Mouse (Mus musculus) E14TG2a.4 (cell line): ENCODE measurements around the gene Atp2c2.

Experiments
- H3K27me3 ChIP-seq: 2 replicates; pipeline ENCODE4 v1.6.1; 2014; ENCODE audit warnings: low read length, control low read depth; ENCODE audit not compliant: insufficient read depth
- H3K36me3 ChIP-seq: 2 replicates; pipeline ENCODE4 v1.6.1; 2014; ENCODE audit warnings: low read length, control low read depth; ENCODE audit not compliant: insufficient read depth
- H3K4me1 ChIP-seq: replicated peaks from 2 replicates; pipeline ENCODE4 v1.6.1; 2014; ENCODE audit warnings: low read depth, low read length, control low read depth
- H3K4me3 ChIP-seq: replicated peaks from 2 replicates; pipeline ENCODE4 v1.5.1; 2014; ENCODE audit warnings: mild to moderate bottlenecking, low read length
- H3K9me3 ChIP-seq: 2 replicates; pipeline ENCODE4 v1.6.1; 2014; ENCODE audit warnings: low read length, control low read depth
- CTCF ChIP-seq: conservative IDR thresholded peaks from 2 replicates; pipeline ENCODE4 v1.5.1; 2014; ENCODE audit warnings: low read length
- NANOG ChIP-seq: IDR thresholded peaks from 2 replicates; pipeline ENCODE4 v1.6.1; 2014; ENCODE audit warnings: borderline replicate concordance, low read length, mixed read lengths
- POU5F1 ChIP-seq: IDR thresholded peaks from 2 replicates; pipeline ENCODE4 v1.6.1; 2014; ENCODE audit warnings: low read length, borderline replicate concordance

The Atp2c2 gene

DNA sequence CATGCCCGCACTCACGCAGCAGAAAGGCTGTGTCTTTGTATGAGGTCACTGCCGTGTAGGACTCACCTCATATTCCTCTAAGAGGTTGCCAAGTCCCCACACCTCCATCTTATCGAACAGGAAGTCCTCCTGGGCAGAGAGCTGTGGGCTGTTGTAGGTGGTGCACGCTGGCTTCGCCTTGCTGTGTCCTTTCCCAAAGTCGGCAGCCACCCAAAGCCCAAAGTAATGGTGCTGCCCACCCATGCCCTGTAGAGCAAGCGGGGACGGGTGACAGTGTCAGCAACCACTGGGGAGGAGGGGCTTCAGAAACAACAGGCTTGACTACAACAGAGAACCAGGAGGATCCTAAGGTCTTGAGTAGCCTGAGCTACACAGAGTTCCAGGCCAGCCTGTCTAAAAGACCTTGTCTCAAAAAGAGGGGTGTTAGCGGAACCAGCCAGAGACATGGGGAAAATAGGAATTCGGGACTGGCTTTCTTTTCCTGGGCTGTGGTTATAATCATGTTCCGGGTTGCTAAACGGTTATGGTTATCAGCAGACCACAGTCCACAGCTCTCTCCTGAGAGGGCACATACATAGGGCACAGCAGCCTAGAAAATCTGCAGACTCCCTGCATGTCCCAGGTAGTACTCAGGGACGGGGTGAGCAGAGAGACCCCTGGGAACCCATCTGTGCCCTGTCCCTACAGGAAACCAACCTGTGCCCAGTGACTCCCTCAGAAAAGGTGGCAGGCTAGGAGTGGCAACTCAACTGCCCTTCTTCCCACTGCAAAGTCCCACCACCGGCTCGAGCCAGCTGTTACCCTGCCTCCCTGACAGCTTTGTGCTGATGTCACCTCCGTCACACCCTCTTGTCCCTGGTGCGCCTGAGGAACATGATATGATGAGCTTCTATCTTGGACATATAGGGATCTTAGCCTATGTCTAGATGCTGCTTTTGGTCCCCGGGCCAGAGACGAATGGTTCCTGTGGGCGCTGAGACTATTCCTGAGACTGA, 62.7 kb downstream of the Atp2c2 start:
- Histone ChIP-seq H3K27me3 (peaks cover 21% of the 10 kb centered on the region), H3K4me3 (no peak overlapping the region), H3K36me3 (peaks cover 7% of the 10 kb centered on the region; the same call in 1 of the 2 replicates), H3K9me3 (no peaks in the 10 kb centered on the region), H3K4me1 (peaks cover 23% of the 10 kb centered on the region)
- TF ChIP-seq CTCF (no peak), NANOG (no peak), POU5F1 (no peak)

DNA sequence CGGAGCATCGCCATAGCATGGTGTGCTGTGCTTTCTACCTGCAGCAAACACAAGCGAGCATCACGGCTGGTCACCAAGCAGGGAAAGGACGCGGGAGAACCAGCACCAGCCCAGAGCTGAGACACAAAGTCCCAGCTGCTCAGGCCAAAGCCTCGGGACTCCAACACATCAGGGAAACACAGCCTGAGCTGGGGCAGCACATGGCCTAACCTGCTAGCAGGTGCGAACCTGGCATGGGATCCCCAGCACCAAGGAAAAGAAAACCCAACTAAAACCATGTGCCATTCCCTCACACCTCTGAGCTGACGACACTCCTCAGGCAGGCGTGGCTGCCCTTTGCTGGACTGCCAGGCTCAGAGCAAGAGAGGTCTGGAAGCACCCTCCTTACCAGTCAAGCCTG, 65.5 kb downstream of the Atp2c2 start:
- Histone ChIP-seq H3K36me3 (peaks cover 13% of the 10 kb centered on the region; the same call in 1 of the 2 replicates), H3K27me3 (peaks cover 21% of the 10 kb centered on the region), H3K9me3 (no peaks in the 10 kb centered on the region), H3K4me3 (peak overlapping the region; percentile 54; the same call in 1 of the 2 replicates), H3K4me1 (peaks cover 16% of the 10 kb centered on the region)
- TF ChIP-seq NANOG (no peak), POU5F1 (no peak), CTCF (no peak)

DNA sequence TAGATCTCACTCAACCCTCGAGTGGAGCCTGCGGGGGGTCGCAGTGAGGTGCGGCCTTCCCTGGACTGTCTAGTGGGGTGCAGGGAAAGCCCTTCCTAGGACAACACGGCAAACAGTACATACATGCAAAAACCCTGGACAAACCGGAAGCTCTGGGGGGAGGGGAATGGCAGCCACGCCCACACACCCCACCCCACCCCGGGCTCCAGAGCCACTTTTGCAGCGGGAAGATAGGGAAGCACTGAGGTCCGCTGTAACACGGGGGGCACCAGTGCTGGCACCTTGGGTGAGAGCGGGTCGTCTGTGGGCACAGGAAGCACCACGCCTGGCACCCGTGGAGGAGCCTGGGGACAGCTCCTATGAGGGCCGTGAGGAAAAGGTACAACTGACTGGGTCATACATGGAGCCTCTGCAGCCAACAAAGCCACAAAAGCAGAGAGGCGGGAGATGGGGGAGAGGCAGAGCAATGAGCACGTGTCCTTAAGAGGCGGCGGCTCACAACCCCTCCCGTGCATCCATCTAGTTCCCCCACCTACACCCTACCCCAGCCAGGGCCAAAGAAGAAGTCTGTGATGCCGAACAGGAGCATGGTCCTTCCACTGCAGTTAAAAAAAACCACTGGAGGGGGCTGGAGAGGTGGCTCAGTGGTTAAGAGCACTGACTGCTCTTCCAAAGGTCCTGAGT, 66.1 kb downstream of the Atp2c2 start:
- no peaks in the 10 kb centered on the region for H3K9me3 ChIP-seq
- H3K36me3 ChIP-seq = peaks cover 13% of the 10 kb centered on the region; the same call in 1 of the 2 replicates
- H3K27me3 ChIP-seq = peaks cover 21% of the 10 kb centered on the region
- TF ChIP-seq CTCF (no peak), NANOG (no peak), POU5F1 (no peak)
- H3K4me1 ChIP-seq = peaks cover 16% of the 10 kb centered on the region
- H3K4me3 ChIP-seq = peak overlapping the region; percentile 54

DNA sequence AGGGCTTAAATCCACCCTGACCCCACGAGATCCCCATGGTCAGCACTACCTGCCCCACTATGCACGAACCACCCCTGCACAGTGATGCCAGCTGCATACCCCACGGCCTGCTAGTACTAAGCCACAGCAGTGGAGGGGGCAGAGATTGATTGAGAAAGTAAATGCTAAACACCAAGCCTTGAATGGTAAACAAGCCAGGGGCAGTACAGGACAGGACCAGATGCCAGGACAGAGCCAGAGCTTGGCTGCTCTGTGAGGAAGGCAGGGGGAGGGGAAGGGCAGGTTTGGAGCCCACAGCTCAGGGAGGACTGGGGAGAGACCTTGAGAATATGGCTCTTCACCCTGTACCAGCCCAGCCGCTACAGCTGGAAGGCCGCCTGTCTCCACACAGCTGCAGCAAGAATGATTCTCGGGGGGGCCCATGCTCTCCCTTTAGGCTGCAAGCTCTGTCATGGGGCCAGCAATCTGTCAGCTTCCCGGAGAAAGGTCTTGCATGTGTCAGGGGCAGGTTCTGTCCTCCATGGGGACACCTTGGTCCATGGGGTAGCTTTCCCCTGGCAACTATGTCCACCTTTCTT, 76.9 kb downstream of the Atp2c2 start:
- H3K36me3 ChIP-seq = no peaks in the 10 kb centered on the region
- H3K9me3 ChIP-seq = no peaks in the 10 kb centered on the region
- no peak overlapping the region for H3K4me3 ChIP-seq
- TF ChIP-seq CTCF (no peak), POU5F1 (no peak), NANOG (no peak)
- peaks cover 32% of the 10 kb centered on the region for H3K4me1 ChIP-seq
- peaks cover 10% of the 10 kb centered on the region for H3K27me3 ChIP-seq

DNA sequence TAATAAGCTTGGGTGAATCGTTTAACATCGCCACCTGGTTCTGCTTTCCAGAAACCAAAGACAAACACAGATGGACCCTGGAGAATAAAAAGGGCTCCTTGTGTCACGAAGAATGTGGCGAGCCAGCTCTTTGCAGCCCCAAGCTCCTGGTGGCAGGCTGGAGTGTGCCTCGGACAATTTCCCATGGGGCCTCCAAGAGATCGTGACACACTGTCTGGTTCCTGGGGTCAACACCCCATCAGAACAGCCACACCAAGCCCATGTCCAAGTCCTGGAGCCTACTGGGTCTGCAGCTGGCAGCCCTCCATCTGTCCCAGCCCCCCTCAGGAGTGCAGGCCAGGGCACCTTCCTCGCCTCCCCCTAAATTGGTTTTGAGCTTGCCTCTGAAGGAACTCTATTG, 78.0 kb downstream of the Atp2c2 start:
- TF ChIP-seq NANOG = no peak
- TF ChIP-seq CTCF = no peak
- TF ChIP-seq POU5F1 = no peak
- Histone ChIP-seq H3K27me3 (peaks cover 10% of the 10 kb centered on the region), H3K36me3 (no peaks in the 10 kb centered on the region), H3K4me3 (peak overlapping the region; percentile 83), H3K9me3 (no peaks in the 10 kb centered on the region), H3K4me1 (peaks cover 35% of the 10 kb centered on the region)

DNA sequence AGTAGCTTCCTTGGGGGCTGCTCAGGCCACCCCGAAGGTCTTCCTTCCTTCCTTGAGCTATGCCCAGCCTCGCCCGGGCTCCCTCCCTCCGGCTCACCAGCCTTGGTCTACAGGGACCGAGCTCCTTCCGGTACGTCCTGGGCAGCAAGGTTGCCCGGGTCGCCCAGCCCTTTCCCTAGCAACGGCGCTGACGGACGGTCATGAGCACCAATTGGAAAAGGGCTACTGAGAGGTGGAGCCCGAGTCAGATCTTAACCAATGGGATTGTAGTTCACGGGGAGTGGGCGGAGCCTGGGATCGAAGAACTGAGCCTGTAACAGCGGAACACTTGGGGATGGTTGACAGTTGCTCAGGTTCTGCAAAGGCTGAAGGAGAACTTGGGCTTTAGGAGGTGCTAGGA, 78.5 kb downstream of the Atp2c2 start, which contains the start of gene Tldc1:
Gene Tldc1 (minus strand): TSS at position 154 of the 400 bp plus-strand sequence.
- H3K9me3 ChIP-seq = no peaks in the 10 kb centered on the region
- TF ChIP-seq POU5F1 (no peak), NANOG (no peak), CTCF (no peak)
- no peaks in the 10 kb centered on the region for H3K36me3 ChIP-seq
- peaks cover 10% of the 10 kb centered on the region for H3K27me3 ChIP-seq
- H3K4me1 ChIP-seq = peaks cover 35% of the 10 kb centered on the region
- H3K4me3 ChIP-seq = peak within 1 kb of the TSS; percentile 83

DNA sequence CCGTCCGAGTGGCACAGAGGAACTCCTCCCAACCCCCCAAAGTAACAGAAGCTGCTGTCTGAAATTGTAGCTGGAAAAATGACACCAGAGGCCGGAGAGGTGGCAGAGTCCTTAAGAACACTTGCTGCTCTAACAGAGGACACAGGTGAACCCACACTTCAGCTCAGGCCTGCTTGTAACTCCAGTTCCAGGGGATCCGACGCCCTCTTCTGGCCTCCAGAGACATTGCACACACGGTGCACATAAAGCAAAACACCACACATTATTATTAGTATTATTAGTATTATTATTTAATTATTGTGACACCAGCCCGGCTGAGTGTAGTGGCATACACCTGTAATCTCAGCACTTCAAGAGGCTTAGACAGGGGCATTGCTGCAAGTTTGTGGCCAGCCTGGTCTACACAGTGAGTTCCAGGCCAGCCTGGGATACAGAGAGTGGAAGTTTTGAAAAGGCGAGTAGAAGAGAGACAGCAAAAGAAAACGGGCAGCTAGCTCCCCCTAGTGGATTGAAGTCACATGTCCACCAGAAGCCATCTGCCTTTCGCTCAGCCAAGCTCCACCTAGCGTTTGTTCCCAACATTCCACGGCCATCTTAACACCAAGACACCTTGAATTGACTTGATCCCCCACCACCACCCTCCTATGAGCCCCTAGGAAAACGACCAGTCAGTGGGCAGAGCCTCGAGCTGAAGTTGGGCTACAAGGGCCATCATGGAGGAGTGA, 79.4 kb downstream of the Atp2c2 start:
- peak; percentile 79 for TF ChIP-seq CTCF
- TF ChIP-seq NANOG = no peak
- Histone ChIP-seq H3K9me3 (no peaks in the 10 kb centered on the region), H3K4me3 (peak overlapping the region; percentile 83), H3K4me1 (peaks cover 36% of the 10 kb centered on the region), H3K27me3 (peaks cover 8% of the 10 kb centered on the region), H3K36me3 (no peaks in the 10 kb centered on the region)
